Mouse (Mus musculus) lung, embryonic 16.5 days (tissue): ENCODE data around the gene Klc2. TPM values are rescaled to one million over a fixed set of nuclear protein-coding genes. Genes with fewer than 3 reads are reported as not detected.

Source experiments
- ATAC-seq: fragments of 200-750 bp; cut with Nextera tagmentation; 2 replicates; pipeline ENCODE4 v1.8.0; 2017; ENCODE audit warnings: low read depth, mild to moderate bottlenecking, moderate library complexity
- H3K27ac ChIP-seq: fragments of 300-500 bp; sonication (generic); 2 replicates; pipeline ENCODE4 v1.5.1; 2014; ENCODE audit warnings: mild to moderate bottlenecking, control low read depth, low read length
- H3K27me3 ChIP-seq: fragments of 300-500 bp; sonication (generic); 2 replicates; pipeline ENCODE4 v1.6.1; 2014; ENCODE audit warnings: low read depth, low read length, mixed read lengths; ENCODE audit not compliant: control insufficient read depth, insufficient read depth
- H3K36me3 ChIP-seq: fragments of 300-500 bp; sonication (generic); 2 replicates; pipeline ENCODE4 v1.6.1; 2014; ENCODE audit warnings: low read length; ENCODE audit not compliant: control insufficient read depth, insufficient read depth
- H3K4me1 ChIP-seq: fragments of 300-500 bp; sonication (generic); replicated peaks from 2 replicates; pipeline ENCODE4 v1.6.1; 2014; ENCODE audit warnings: low read length, mixed read lengths; ENCODE audit not compliant: control insufficient read depth, insufficient read depth
- H3K4me2 ChIP-seq: fragments of 300-500 bp; sonication (generic); 2 replicates; pipeline ENCODE4 v1.6.1; 2014; ENCODE audit warnings: low read depth, low read length, control low read depth
- H3K4me3 ChIP-seq: fragments of 300-500 bp; sonication (generic); 2 replicates; pipeline ENCODE4 v1.5.1; 2014; ENCODE audit warnings: mild to moderate bottlenecking, low read length, control low read depth
- H3K9ac ChIP-seq: fragments of 300-500 bp; sonication (generic); 2 replicates; pipeline ENCODE4 v1.6.1; 2014; ENCODE audit warnings: low read length, control low read depth
- H3K9me3 ChIP-seq: fragments of 300-500 bp; sonication (generic); 2 replicates; pipeline ENCODE4 v1.6.1; 2016; ENCODE audit warnings: low read length; ENCODE audit not compliant: control insufficient read depth
- WGBS: fragments of 180-500 bp; shearing (Covaris S2); extraction: QIAGEN DNeasy Blood & Tissue Kit; methylation state at CpG from one replicate; pipeline ENCODE4 v1.1.7; 2014; 5-methylcytosine and 5-hydroxymethylcytosine counted together
- polyA plus RNA-seq: library from polyadenylated mRNA; unstranded; fragments of >200 nt; fragmentation: Nextera tagmentation; extraction: Ambion mirVana; gene quantifications from 2 replicates; pipeline ENCODE4 v1.2.1, GENCODE M21; 2015

The Klc2 gene
- polyA plus RNA-seq, 1 experiment from 2014 or later, result 14.6 TPM

GRCm38 (mm10) chr19:5060365-5061330, 57.7 kb downstream of the Klc2 start:
- Histone ChIP-seq H3K36me3 (no peaks in the 10 kb centered on the region), H3K4me2 (no peak overlapping the region; the same call in 1 of the 2 replicates), H3K4me1 (peaks cover 49% of the 10 kb centered on the region), H3K27me3 (no peaks in the 10 kb centered on the region), H3K27ac (peak overlapping the region; percentile 68), H3K9me3 (no peaks in the 10 kb centered on the region), H3K4me3 (no peak overlapping the region), H3K9ac (peak overlapping the region; percentile 51)
- 26% methylated on average over 5 of the region's 5 CpGs for WGBS
- ATAC-seq, result peak; percentile 65

GRCm38 (mm10) chr19:5058801-5059771, 59.3 kb downstream of the Klc2 start:
- Histone ChIP-seq H3K9me3 (no peaks in the 10 kb centered on the region), H3K4me3 (no peak overlapping the region), H3K9ac (peak overlapping the region; percentile 37), H3K27me3 (no peaks in the 10 kb centered on the region), H3K4me2 (peak overlapping the region; percentile 19), H3K36me3 (no peaks in the 10 kb centered on the region; the same call in 1 of the 2 replicates), H3K27ac (peak overlapping the region; percentile 68), H3K4me1 (peaks cover 42% of the 10 kb centered on the region)
- peak; percentile 68 for ATAC-seq
- WGBS, result 7% methylated on average over 10 of the region's 10 CpGs

GRCm38 (mm10) chr19:5057876-5058775, 60.2 kb downstream of the Klc2 start:
- WGBS, result 21% methylated on average over 16 of the region's 16 CpGs
- H3K27ac ChIP-seq, result peak overlapping the region; percentile 68
- no peaks in the 10 kb centered on the region for H3K27me3 ChIP-seq
- ATAC-seq, result no peak
- no peak overlapping the region for H3K4me3 ChIP-seq
- peaks cover 42% of the 10 kb centered on the region for H3K4me1 ChIP-seq
- no peaks in the 10 kb centered on the region for H3K9me3 ChIP-seq
- no peak overlapping the region for H3K9ac ChIP-seq
- no peak overlapping the region for H3K4me2 ChIP-seq
- H3K36me3 ChIP-seq, result no peaks in the 10 kb centered on the region; the same call in 1 of the 2 replicates

Other genes with a start within 250 kb of the Klc2 start
- gene Actn3, start 240.7 kb downstream of the Klc2 start, polyA plus RNA-seq, result 2.1 and 5.0 TPM in 2 replicates
- 8.3 and 9.4 TPM in 2 replicates for gene Zdhhc24, start 239.9 kb downstream of the Klc2 start, polyA plus RNA-seq
- gene Bbs1, start 211.9 kb downstream of the Klc2 start, polyA plus RNA-seq, result 4.2 and 4.9 TPM in 2 replicates
- 94.6 and 95.1 TPM in 2 replicates for gene Dpp3, start 190.3 kb downstream of the Klc2 start, polyA plus RNA-seq
- 1.9 and 2.1 TPM in 2 replicates for gene Peli3, start 175.4 kb downstream of the Klc2 start, polyA plus RNA-seq
- gene Mrpl11, start 156.4 kb downstream of the Klc2 start, polyA plus RNA-seq, result 90.6 and 93.4 TPM in 2 replicates
- gene Npas4, start 128.2 kb downstream of the Klc2 start, polyA plus RNA-seq, result 0.09 TPM in 1 of 2 replicates, not detected in the other
- 2.7 and 3.6 TPM in 2 replicates for gene Slc29a2, start 94.7 kb downstream of the Klc2 start, polyA plus RNA-seq
- 47.6 and 49.4 TPM in 2 replicates for gene B4gat1, start 79.7 kb downstream of the Klc2 start, polyA plus RNA-seq
- gene AC124502.3, start 79.7 kb downstream of the Klc2 start, polyA plus RNA-seq, result 2.5 and 3.5 TPM in 2 replicates
- 41.6 and 45.0 TPM in 2 replicates for gene Brms1, start 77.2 kb downstream of the Klc2 start, polyA plus RNA-seq
- gene Rin1, start 68.1 kb downstream of the Klc2 start, polyA plus RNA-seq, result 3.7 and 4.2 TPM in 2 replicates
- 69.1 and 80.6 TPM in 2 replicates for gene Cd248, start 50.5 kb downstream of the Klc2 start, polyA plus RNA-seq
- 3.6 and 3.8 TPM in 2 replicates for gene Tmem151a, start 33.0 kb downstream of the Klc2 start, polyA plus RNA-seq
- gene Yif1a, start 30.0 kb downstream of the Klc2 start, polyA plus RNA-seq, result 95.3 and 101 TPM in 2 replicates
- 5.6 and 7.0 TPM in 2 replicates for gene Cnih2, start 20.0 kb downstream of the Klc2 start, polyA plus RNA-seq
- 289 and 295 TPM in 2 replicates for gene Rab1b, start 11.5 kb downstream of the Klc2 start, polyA plus RNA-seq
- 16.5 and 21.0 TPM in 2 replicates for gene Pacs1, start 154.6 kb upstream of the Klc2 start, polyA plus RNA-seq
- gene Sf3b2, start 176.9 kb upstream of the Klc2 start, polyA plus RNA-seq, result 322 TPM in 2 replicates
- 1.4 and 2.0 TPM in 2 replicates for gene Gal3st3, start 179.8 kb upstream of the Klc2 start, polyA plus RNA-seq
- not detected in 2 replicates for gene Catsper1, start 217.2 kb upstream of the Klc2 start, polyA plus RNA-seq
- 0.67 and 1.4 TPM in 2 replicates for gene Cst6, start 231.0 kb upstream of the Klc2 start, polyA plus RNA-seq
- 49.4 and 50.1 TPM in 2 replicates for gene Eif1ad, start 248.2 kb upstream of the Klc2 start, polyA plus RNA-seq
- 433 and 448 TPM in 2 replicates for gene Banf1, start 248.6 kb upstream of the Klc2 start, polyA plus RNA-seq